Mouse (Mus musculus) lung, embryonic 14.5 days (tissue): ENCODE data around the gene Atg9b. TPM values are rescaled to one million over a fixed set of nuclear protein-coding genes. Genes with fewer than 3 reads are reported as not detected.

Experiments
- ATAC-seq: fragments of 200-750 bp; cut with Nextera tagmentation; 2 replicates; pipeline ENCODE4 v1.8.0; 2017; ENCODE audit warnings: mild to moderate bottlenecking, moderate TSS enrichment, moderate library complexity; ENCODE audit not compliant: insufficient read depth
- DNase-seq: peaks from one replicate; pipeline ENCODE4 v3.0.0-alpha.2; 2015
- H3K27ac ChIP-seq: fragments of 300-500 bp; sonication (generic); 2 replicates; pipeline ENCODE4 v1.5.1; 2014; ENCODE audit warnings: low read depth, mild to moderate bottlenecking, moderate library complexity
- H3K27me3 ChIP-seq: fragments of 300-500 bp; sonication (generic); 2 replicates; pipeline ENCODE4 v1.6.1; 2014; ENCODE audit warnings: low read length, control low read depth; ENCODE audit not compliant: insufficient read depth
- H3K36me3 ChIP-seq: fragments of 300-500 bp; sonication (generic); 2 replicates; pipeline ENCODE4 v1.6.1; 2014; ENCODE audit warnings: control low read depth; ENCODE audit not compliant: insufficient read depth
- H3K4me1 ChIP-seq: fragments of 300-500 bp; sonication (generic); 2 replicates; pipeline ENCODE4 v1.6.1; 2014; ENCODE audit warnings: antibody characterized with exemption, control low read depth; ENCODE audit not compliant: insufficient read depth
- H3K4me2 ChIP-seq: fragments of 300-500 bp; sonication (generic); 2 replicates; pipeline ENCODE4 v1.6.1; 2014; ENCODE audit warnings: mild to moderate bottlenecking
- H3K4me3 ChIP-seq: fragments of 300-500 bp; sonication (generic); 2 replicates; pipeline ENCODE4 v1.5.1; 2014; ENCODE audit warnings: low read depth, low read length
- H3K9ac ChIP-seq: fragments of 300-500 bp; sonication (generic); 2 replicates; pipeline ENCODE4 v1.6.1; 2014
- H3K9me3 ChIP-seq: fragments of 300-500 bp; sonication (generic); 2 replicates; pipeline ENCODE4 v1.6.1; 2016; ENCODE audit warnings: low read depth, low read length, control low read depth
- CTCF ChIP-seq: IDR thresholded peaks from 2 replicates; pipeline ENCODE4 v1.5.1; 2016; ENCODE audit warnings: antibody characterized with exemption, low read depth
- WGBS: fragments of 180-500 bp; shearing (Covaris S2); extraction: QIAGEN DNeasy Blood & Tissue Kit; methylation state at CpG from one replicate; pipeline ENCODE4 v1.1.7; 2014; 5-methylcytosine and 5-hydroxymethylcytosine counted together
- polyA plus RNA-seq: library from polyadenylated mRNA; unstranded; fragments of >200 nt; fragmentation: Nextera tagmentation; extraction: Ambion mirVana; gene quantifications from 2 replicates; pipeline ENCODE4 v1.2.1, GENCODE M21; 2014

Atg9b gene
- polyA plus RNA-seq, 1 experiment from 2014 or later = 0.71 TPM

DNA sequence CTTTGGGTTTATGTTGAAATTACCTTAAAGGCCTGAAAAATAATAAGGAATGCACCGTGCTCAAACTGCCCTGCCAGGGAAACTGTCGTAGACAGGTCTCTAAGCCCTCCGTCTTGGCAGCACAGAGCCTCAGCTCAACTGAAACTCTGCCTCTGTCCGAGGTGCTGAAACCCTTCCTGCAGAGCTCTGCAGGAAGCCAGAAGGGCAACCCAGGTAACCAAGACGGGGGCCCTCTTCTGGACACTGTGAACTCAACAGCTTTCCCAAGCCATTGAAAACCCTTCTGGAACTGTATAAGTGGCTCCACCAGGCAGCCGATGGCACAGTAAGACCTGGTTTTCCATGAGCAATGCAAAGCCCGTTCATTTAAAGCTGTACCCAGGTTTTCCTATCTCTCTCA lies 34.5 kb downstream of the Atg9b start:
- Histone ChIP-seq H3K36me3 (no peaks in the 10 kb centered on the region), H3K4me3 (no peak overlapping the region), H3K4me1 (peaks cover 9% of the 10 kb centered on the region; the same call in 1 of the 2 replicates), H3K27me3 (peaks cover 3% of the 10 kb centered on the region), H3K4me2 (no peak overlapping the region), H3K27ac (no peak overlapping the region), H3K9me3 (no peaks in the 10 kb centered on the region), H3K9ac (no peak overlapping the region)
- 7% methylated on average over 7 of the region's 7 CpGs for WGBS
- peak; percentile 72 for TF ChIP-seq CTCF
- ATAC-seq = no peak
- peak; percentile 98 for DNase-seq

DNA sequence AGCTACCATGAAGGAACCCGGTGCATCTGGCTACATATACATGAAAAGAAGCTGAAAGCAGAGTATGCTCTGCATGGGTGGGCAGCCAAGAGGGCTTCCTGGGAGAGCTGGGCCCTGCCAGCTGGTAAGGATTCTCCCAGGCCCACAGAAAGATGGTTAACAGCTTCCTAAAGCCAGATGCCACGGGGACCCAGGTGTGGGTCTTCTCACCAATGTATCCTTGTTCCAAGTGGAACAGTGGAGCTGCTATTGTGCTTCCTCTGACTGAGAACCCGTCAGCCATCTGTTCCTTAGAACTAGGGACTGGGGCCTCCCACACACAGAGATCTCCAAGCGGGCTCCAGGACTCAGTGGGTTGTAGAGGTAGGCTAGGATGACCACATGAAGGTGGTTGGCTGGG lies 35.2 kb downstream of the Atg9b start:
- Histone ChIP-seq H3K4me1 (peaks cover 9% of the 10 kb centered on the region; the same call in 1 of the 2 replicates), H3K4me2 (no peak overlapping the region), H3K27ac (no peak overlapping the region), H3K27me3 (peaks cover 6% of the 10 kb centered on the region), H3K4me3 (no peak overlapping the region), H3K9me3 (no peaks in the 10 kb centered on the region), H3K9ac (no peak overlapping the region), H3K36me3 (no peaks in the 10 kb centered on the region)
- TF ChIP-seq CTCF = no peak
- ATAC-seq = no peak
- WGBS = 53% methylated on average over 4 of the region's 4 CpGs
- no peak for DNase-seq

DNA sequence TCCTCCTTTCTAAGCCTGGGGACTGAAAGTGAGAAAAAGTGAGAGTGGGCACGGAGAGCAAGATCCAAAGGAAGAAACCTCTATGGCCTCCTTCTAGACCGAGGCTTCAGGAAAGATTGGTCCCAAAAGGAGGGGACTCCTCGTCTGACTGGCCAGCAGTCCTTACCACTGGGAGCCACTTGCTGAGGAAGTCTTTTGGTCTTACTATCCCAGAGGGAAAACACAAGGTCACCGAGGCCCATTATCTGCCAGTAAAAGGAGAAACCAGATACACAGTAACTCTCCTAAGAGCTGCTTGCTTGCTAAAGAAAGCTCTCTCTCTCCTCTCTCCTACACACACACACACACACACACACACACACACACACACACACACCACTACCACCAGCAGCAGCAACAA lies 38.6 kb downstream of the Atg9b start:
- Histone ChIP-seq H3K4me2 (peak overlapping the region; percentile 98), H3K27me3 (peaks cover 29% of the 10 kb centered on the region), H3K9ac (no peak overlapping the region), H3K36me3 (no peaks in the 10 kb centered on the region), H3K4me1 (peaks cover 28% of the 10 kb centered on the region), H3K4me3 (no peak overlapping the region; the same call in 1 of the 2 replicates), H3K9me3 (no peaks in the 10 kb centered on the region), H3K27ac (peak overlapping the region; percentile 91)
- 23% methylated on average over 4 of the region's 4 CpGs for WGBS
- ATAC-seq (no peak), DNase-seq (no peak)
- no peak for TF ChIP-seq CTCF

DNA sequence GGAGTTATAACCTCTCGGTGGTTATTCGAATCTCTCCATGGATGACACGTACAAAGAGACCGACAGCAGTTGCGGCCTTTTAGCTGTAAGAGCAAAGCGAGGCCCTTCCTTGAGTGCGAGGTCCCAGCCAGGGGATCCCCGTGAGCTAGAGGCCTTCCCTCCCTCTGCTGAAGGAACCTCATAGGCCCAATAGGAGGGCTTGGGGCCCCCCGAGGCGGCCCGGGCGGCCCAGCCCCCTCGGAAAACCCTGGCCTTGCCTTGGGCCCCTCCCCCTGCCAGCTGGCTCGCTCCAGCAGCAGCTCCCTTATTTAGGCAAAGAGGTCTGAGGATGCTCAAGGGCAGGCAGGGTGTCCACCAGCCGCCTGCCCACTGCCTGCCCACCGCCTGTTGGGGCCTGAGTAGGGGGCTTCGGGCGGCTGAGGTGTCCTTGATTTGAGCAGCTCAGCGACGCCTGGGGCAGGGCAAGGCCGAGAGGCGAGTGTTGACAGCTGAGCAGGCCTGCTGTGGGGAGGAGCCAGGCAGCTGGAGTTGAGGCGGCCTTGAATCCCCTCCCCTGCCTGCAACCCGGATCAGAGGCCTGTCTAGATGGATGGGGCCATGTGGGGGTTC lies 39.6 kb downstream of the Atg9b start:
- peak overlapping the region; percentile 98 for H3K4me2 ChIP-seq
- ATAC-seq (peak; percentile 86), DNase-seq (peak; percentile 89)
- H3K27ac ChIP-seq = peak overlapping the region; percentile 91
- peak overlapping the region; percentile 68; the same call in 1 of the 2 replicates for H3K9ac ChIP-seq
- H3K9me3 ChIP-seq = no peaks in the 10 kb centered on the region
- peak overlapping the region; percentile 69 for H3K4me3 ChIP-seq
- peaks cover 29% of the 10 kb centered on the region for H3K27me3 ChIP-seq
- WGBS = 1% methylated on average over 24 of the region's 24 CpGs
- peaks cover 38% of the 10 kb centered on the region for H3K4me1 ChIP-seq
- no peak for TF ChIP-seq CTCF
- no peaks in the 10 kb centered on the region for H3K36me3 ChIP-seq

DNA sequence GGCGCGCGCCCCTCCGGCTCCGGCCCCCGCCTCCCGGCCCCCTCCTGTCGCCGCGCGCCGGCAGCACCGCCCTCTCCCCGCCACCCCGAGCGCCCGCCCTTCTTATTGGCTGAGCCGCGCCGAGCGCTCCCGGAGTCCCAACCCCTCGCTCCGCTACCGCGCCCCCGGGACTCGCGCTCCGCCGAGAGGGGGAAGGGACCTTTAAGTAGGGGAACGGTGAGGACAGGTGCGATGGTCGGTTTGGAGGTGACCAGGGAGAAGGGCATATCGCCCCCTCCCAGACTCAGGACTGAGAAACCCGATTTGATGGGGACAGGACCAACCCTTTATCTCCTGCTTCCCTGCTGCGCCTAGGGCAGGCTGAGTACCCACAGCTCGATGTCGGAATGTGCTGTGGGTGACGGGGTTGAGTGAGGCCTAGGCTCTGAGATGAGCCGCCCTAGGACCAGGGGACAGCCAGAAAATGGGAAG lies 40.2 kb downstream of the Atg9b start:
- under 1% methylated on average over 41 of the region's 41 CpGs for WGBS
- no peaks in the 10 kb centered on the region for H3K36me3 ChIP-seq
- peak overlapping the region; percentile 69 for H3K4me3 ChIP-seq
- peaks cover 29% of the 10 kb centered on the region for H3K27me3 ChIP-seq
- peak overlapping the region; percentile 68 for H3K9ac ChIP-seq
- TF ChIP-seq CTCF = no peak
- peak overlapping the region; percentile 91 for H3K27ac ChIP-seq
- peak overlapping the region; percentile 98 for H3K4me2 ChIP-seq
- peaks cover 39% of the 10 kb centered on the region for H3K4me1 ChIP-seq
- DNase-seq (peak; percentile 92), ATAC-seq (peak; percentile 65)
- no peaks in the 10 kb centered on the region for H3K9me3 ChIP-seq

DNA sequence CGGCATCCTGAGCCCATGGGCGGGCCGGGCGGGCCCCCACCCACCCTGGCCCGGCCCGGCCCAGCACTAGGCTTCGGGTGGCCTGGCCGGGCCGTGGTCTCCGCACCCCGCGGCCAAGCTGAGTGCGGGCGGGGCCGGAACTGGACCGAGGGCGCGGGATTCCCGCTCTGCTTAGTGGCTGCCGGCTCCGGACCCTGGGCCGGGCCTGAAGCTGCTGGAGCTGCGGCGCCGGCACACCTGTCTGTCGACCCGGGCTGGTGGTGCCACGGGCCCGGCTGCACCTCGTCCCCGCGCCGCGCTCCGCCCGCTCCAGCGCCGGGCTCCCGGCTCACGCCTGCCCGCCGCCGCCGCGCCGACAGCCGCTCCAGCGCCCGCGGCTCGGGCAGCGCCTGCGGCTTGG lies 40.7 kb downstream of the Atg9b start, which contains the start of gene Kcnh2:
Gene Kcnh2 (minus strand): TSS at position 327 of the 400 bp plus-strand sequence.
- Histone ChIP-seq H3K4me2 (peak within 1 kb of the TSS; percentile 98), H3K9ac (peak within 1 kb of the TSS; percentile 68), H3K27me3 (peaks cover 29% of the 10 kb centered on the region), H3K4me1 (peaks cover 39% of the 10 kb centered on the region), H3K36me3 (no peaks in the 10 kb centered on the region), H3K4me3 (peak within 1 kb of the TSS; percentile 69), H3K27ac (peak within 1 kb of the TSS; percentile 91), H3K9me3 (no peaks in the 10 kb centered on the region)
- ATAC-seq (peak; percentile 13), DNase-seq (no peak)
- WGBS = under 1% methylated on average over 30 of the region's 53 CpGs
- no peak for TF ChIP-seq CTCF

DNA sequence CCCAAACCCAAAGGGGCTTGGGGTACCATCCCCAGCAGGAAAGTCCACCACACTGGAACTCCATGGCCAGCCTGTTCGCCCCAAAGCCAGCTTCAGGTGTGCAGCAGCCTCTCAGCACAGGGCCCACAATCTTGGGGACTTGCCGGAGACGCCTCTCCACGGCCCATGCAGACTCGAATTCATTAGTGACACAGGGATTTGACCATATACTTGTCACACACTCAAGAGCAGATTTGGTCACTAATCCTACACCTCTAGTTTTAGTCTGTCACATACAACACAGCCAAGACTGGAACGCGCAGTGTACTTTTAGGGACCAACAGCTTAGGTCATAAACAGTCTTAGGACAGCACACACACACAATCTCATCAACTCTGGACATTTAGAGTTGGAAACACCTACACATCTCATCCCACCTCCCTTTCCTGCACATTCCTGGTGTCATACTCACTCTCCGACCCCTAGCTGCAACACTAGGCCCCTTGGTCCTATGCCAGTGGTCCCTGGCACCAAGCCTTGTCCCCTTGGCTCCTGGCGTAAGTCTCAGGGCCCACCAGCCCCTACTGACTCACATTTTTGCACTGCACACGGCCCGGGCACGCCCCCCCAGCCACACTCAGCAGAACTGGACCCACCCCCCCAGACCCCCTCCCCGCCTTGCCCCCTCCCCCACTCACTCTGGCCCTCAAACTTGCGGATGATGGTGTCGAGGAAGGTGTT lies 41.3 kb downstream of the Atg9b start:
- Histone ChIP-seq H3K4me3 (peak overlapping the region; percentile 69), H3K4me2 (peak overlapping the region; percentile 98), H3K27me3 (peaks cover 29% of the 10 kb centered on the region), H3K9me3 (no peaks in the 10 kb centered on the region), H3K4me1 (peaks cover 39% of the 10 kb centered on the region), H3K27ac (peak overlapping the region; percentile 79; the same call in 1 of the 2 replicates), H3K36me3 (no peaks in the 10 kb centered on the region), H3K9ac (peak overlapping the region; percentile 68)
- 27% methylated on average over 15 of the region's 15 CpGs for WGBS
- ATAC-seq (no peak), DNase-seq (peak; percentile 62)
- TF ChIP-seq CTCF = no peak
